Mouse (Mus musculus): ENCODE data around the gene Klhl23. TPM values are rescaled to one million over a fixed set of nuclear protein-coding genes. Genes with fewer than 3 reads are reported as not detected.
"Not testable (repeated sequence)": the region's sequence is repeated elsewhere in the genome, so short reads cannot be mapped to it uniquely, and the experiment has no call there.

Gene Klhl23
- 33.3 and 37.2 TPM in 2 replicates for polyA plus RNA-seq (2015; fragmentation: Nextera tagmentation; extraction: Ambion mirVana)

DNA sequence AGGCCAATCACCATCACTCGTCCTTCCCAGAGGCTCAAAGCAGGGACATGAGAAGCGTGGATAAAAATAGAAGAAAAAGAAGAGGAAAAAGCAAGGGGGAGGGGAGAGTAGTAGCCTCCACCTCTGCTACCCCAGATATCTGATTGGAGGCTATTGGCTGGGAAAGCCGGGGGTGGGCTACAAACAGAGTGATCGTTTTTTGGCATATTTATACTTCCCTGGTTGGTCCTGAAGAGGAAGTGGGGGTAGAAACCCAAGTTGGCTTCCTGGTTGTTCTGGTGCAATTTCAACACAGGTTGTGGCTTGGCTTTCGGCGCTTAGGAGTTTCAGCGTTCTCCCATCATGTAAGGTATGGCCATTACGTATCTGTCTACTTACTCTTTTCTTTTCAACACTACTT lies at the start of gene Klhl23:
Klhl23 (plus strand) TSS at position 234 of the 400 bp plus-strand sequence.
- Histone ChIP-seq H3K36me3 (peaks cover 3% of the 10 kb centered on the region), H3K27me3 (replicated peaks) (no peaks in the 10 kb centered on the region), H3K4me2 (replicated peaks) (peak within 1 kb of the TSS; percentile 80), H3K4me1 (replicated peaks) (peaks cover 17% of the 10 kb centered on the region), H3K4me3 (replicated peaks) (peak within 1 kb of the TSS; percentile 79), H3K9me3 (no peaks in the 10 kb centered on the region), H3K27ac (peak within 1 kb of the TSS; percentile 95), H3K9ac (peak within 1 kb of the TSS; percentile 83)
- peak; percentile 26; the same call in 1 of the 2 replicates for ATAC-seq
- 6% methylated on average over 8 of the region's 8 CpGs for WGBS

DNA sequence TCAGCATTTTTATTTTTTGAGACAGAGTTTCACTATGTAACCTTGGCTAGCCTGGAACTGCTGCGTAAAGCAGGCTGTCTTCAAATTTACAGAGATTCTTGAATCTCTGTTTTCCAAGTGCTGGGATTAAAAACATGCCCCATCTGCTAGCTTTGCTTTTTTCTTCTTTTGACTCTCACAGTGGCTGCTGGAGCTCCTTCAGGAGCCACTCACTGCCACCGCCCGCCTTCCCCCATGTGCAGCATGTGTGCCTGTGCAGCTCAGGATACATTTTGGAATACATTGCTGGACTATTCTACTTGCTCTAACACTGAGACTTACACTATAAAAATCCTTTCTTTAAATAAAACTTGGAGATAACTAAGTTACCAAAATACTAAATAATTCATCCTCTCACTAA lies 48.4 kb upstream of the Klhl23 start:
- Histone ChIP-seq H3K9ac (no peak overlapping the region), H3K4me2 (replicated peaks) (no peak overlapping the region), H3K4me3 (replicated peaks) (no peak overlapping the region), H3K4me1 (replicated peaks) (no peaks in the 10 kb centered on the region), H3K27ac (no peak overlapping the region), H3K36me3 (no peaks in the 10 kb centered on the region), H3K9me3 (no peaks in the 10 kb centered on the region), H3K27me3 (replicated peaks) (no peaks in the 10 kb centered on the region)
- WGBS = 90% methylated on average over 3 of the region's 3 CpGs
- no peak for ATAC-seq

DNA sequence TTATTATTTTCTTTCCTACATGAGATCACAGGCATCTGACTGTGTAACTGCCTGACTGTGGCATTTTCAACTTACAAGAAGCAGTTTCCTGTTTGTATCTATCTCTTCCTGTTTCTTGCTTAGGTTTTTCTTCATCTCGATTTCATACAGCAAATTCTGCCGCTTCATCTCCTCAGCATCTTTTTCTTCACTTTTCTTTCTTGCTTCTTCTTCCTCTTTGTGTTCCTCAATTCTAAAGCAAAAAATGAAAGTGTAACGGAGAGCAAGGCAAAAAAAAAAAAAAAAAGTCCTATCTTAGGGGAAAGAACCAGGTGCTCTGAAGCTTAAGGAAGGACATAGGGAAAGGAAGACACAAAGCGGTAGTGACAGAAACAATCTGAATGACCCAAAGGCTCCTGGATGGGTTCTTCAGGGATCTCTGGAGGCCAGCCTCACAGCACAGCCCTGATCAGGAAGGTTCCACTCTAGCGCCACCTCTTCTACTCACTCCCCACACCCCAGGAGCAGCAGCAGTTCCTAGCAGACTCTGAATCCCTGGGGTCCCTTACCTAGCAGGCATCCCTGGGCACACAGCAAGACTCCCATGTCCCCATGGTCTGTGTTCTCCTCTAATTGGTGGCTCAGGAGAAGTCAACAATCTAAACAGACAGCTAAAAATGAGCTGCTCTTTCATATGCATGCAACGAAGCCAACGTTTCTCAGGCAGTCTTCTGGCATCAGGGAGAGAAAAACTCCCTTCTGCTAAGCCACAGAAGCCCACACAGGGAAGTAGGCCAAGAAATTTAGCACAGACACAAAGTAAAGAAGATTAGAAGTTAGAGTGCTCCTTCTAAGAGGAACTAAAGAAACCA lies 43.5 kb upstream of the Klhl23 start:
- Histone ChIP-seq H3K36me3 (no peaks in the 10 kb centered on the region), H3K27ac (no peak overlapping the region), H3K9me3 (no peaks in the 10 kb centered on the region), H3K27me3 (replicated peaks) (no peaks in the 10 kb centered on the region), H3K4me2 (replicated peaks) (no peak overlapping the region), H3K9ac (no peak overlapping the region), H3K4me3 (replicated peaks) (no peak overlapping the region), H3K4me1 (replicated peaks) (no peaks in the 10 kb centered on the region)
- no peak for ATAC-seq
- WGBS = 70% methylated on average over 7 of the region's 7 CpGs

DNA sequence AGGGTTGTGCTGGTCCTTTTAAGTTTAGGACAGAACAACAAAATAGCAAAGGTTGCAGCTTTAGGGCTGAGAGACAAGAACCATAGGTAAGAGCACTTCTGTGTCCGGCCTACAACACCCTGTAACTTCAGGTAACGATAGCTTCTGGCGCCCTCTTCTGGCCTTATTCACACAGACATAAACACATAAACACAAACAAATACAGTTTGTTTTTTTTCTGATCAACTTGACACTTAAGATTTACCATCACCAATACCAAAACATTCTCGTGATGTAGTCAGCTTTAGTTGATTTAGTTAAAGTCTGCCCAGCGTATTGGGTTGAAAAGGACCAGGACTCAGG lies 42.9 kb upstream of the Klhl23 start:
- Histone ChIP-seq H3K27ac (no peak overlapping the region), H3K4me1 (replicated peaks) (no peaks in the 10 kb centered on the region), H3K36me3 (no peaks in the 10 kb centered on the region), H3K4me2 (replicated peaks) (no peak overlapping the region), H3K9ac (no peak overlapping the region), H3K4me3 (replicated peaks) (no peak overlapping the region), H3K27me3 (replicated peaks) (no peaks in the 10 kb centered on the region), H3K9me3 (no peaks in the 10 kb centered on the region)
- no peak for ATAC-seq
- 57% methylated on average over 5 of the region's 5 CpGs for WGBS

DNA sequence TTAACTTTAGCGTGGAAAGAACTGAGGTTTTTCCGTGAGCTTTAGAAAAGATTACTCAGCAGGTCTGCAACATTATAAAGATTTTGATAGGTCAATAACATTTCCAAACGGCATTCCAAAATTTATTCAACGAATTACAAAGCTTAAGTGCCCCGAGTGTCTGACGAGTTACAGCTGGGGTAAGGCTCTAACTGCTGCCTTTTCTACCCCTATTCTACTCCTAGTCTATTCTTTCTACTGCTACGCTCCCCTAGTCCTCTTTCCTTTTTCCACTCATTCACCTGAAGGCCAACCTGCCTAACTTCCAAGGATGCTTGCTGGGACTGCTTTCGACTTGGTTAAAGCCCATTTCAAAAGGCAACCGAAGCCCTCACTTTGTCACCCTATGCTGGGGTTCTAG lies 32.8 kb upstream of the Klhl23 start:
- ATAC-seq = peak; percentile 13
- Histone ChIP-seq H3K27ac (peak overlapping the region; percentile 59), H3K4me3 (replicated peaks) (peak overlapping the region; percentile 55), H3K9ac (peak overlapping the region; percentile 65), H3K4me1 (replicated peaks) (0 out of 2 replicates have a peak, but pooled peaks cover 5% of the 10 kb centered on the region), H3K4me2 (replicated peaks) (peak overlapping the region; percentile 86), H3K36me3 (peaks cover 8% of the 10 kb centered on the region; the same call in 1 of the 2 replicates), H3K9me3 (no peaks in the 10 kb centered on the region), H3K27me3 (replicated peaks) (no peaks in the 10 kb centered on the region)
- 18% methylated on average over 9 of the region's 9 CpGs for WGBS

DNA sequence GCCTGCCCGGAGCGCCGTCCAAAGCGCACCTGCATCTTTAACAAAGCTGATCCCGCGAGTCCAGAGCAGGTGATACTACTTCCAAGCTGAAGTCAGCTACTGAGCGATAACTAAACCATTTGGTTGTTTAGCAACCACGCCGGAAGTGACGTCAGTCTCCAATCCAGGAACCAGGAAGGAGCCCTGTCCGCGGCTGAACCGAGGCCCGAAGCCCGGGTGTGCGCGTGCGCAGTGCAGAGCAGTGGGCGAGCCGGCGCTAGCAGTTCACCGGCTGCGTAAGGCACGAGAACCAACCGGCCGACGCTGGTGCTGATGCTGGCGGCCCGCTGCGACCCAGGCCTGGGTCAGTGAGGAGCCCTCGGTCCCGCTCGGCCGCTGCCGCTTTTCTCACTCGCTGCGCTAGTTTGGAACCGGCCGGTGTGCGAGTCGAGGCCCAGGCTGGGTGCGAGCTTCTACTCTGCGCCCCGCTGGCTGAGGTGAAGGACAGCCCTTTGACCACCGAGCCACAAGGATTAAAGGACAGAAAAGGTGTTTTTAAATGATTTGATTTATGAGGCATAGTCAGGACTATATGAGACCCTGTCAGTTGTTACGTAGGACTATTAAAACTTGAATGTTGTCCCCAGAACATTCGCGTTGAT lies 32.2 kb upstream of the Klhl23 start, which contains the start of the genes Ccdc173 and Phospho2:
Ccdc173 (minus strand) TSS at position 147 of the 641 bp plus-strand sequence.
Phospho2 (plus strand) TSS at position 195 of the 641 bp plus-strand sequence.
- no peaks in the 10 kb centered on the region for H3K9me3 ChIP-seq
- H3K4me1 ChIP-seq (replicated peaks) = 0 out of 2 replicates have a peak, but pooled peaks cover 5% of the 10 kb centered on the region
- peaks cover 8% of the 10 kb centered on the region; the same call in 1 of the 2 replicates for H3K36me3 ChIP-seq
- peak; percentile 97 for ATAC-seq
- H3K4me2 ChIP-seq (replicated peaks) = peak within 1 kb of the TSS; percentile 86
- 2% methylated on average over 48 of the region's 48 CpGs for WGBS
- H3K4me3 ChIP-seq (replicated peaks) = peak within 1 kb of the TSS; percentile 55
- H3K27ac ChIP-seq = peak within 1 kb of the TSS; percentile 79
- peak within 1 kb of the TSS; percentile 65 for H3K9ac ChIP-seq
- H3K27me3 ChIP-seq (replicated peaks) = no peaks in the 10 kb centered on the region

DNA sequence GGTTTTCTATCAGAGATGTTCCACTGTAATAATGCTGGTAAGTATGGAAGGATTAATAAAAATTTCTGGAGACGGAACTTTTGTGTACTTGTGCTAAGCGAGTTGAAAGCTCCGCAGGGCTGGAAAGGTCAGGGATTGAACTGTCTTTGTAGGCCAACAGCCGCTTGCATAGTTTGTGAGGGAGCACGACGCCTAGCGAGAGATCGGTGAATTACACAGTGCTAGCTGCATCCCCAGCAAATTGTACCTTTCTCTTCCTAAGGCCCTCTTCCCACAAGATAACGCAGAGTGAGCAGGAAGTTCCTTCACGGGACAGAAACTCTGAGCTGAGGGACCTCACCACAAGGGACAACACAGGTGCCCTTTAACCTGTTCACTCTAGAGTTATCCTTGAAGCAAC lies 31.5 kb upstream of the Klhl23 start:
- H3K9me3 ChIP-seq = no peaks in the 10 kb centered on the region
- H3K9ac ChIP-seq = no peak overlapping the region; the same call in 1 of the 2 replicates
- H3K36me3 ChIP-seq = peaks cover 9% of the 10 kb centered on the region
- ATAC-seq = peak; percentile 71
- peak overlapping the region; percentile 55 for H3K4me3 ChIP-seq (replicated peaks)
- WGBS = 2% methylated on average over 10 of the region's 10 CpGs
- no peaks in the 10 kb centered on the region for H3K27me3 ChIP-seq (replicated peaks)
- H3K27ac ChIP-seq = peak overlapping the region; percentile 79; the same call in 1 of the 2 replicates
- H3K4me1 ChIP-seq (replicated peaks) = 0 out of 2 replicates have a peak, but pooled peaks cover 5% of the 10 kb centered on the region
- H3K4me2 ChIP-seq (replicated peaks) = peak overlapping the region; percentile 86

DNA sequence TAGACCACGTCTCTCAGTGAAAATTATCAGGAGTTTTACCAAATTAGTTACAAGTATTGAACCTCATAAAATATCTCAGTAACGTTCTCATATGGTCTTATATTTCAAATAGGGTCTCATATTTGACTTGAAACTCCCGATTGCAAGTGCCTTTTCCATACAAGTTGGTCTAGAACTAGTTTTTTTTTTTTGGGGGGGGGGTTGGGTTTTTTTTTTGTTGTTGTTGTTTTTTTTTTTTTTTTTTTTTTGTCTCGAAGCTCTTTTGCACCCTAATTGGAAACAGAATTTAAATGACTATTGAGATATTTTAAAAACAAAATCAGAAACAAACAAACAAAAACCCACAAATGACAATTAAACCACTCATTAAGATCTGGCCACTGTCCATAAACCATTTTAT lies 31.0 kb upstream of the Klhl23 start:
- no peak overlapping the region for H3K27ac ChIP-seq
- no peaks in the 10 kb centered on the region for H3K27me3 ChIP-seq (replicated peaks)
- H3K9me3 ChIP-seq = no peaks in the 10 kb centered on the region
- no peak overlapping the region; the same call in 1 of the 2 replicates for H3K9ac ChIP-seq
- ATAC-seq = no peak
- H3K36me3 ChIP-seq = peaks cover 14% of the 10 kb centered on the region
- H3K4me1 ChIP-seq (replicated peaks) = 0 out of 2 replicates have a peak, but pooled peaks cover 5% of the 10 kb centered on the region
- H3K4me3 ChIP-seq (replicated peaks) = no peak overlapping the region
- 64% methylated on average over 4 of the region's 4 CpGs for WGBS
- H3K4me2 ChIP-seq (replicated peaks) = peak overlapping the region; percentile 86

DNA sequence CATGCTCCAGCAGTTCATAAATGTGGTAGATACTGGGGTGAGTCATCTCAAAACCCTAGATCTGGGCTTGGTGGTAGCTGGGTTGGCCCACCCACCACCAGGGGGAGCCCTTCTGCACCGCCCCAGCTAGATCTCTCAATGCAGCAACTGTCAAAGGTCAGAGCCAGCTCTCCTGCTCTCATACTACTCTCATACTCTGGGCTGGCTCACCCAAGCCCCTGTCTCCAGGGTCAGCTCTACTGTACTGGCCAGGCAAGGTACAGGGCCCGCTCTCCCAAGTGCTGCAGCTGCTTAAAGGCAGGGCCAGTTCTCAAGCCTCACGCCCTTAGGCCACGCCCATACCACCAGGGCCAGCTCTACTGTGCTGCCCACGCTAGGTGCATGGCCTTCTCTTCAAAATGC lies 18.8 kb upstream of the Klhl23 start:
- H3K27me3 ChIP-seq (replicated peaks) = no peaks in the 10 kb centered on the region
- no peak overlapping the region for H3K27ac ChIP-seq
- no peaks in the 10 kb centered on the region for H3K9me3 ChIP-seq
- no peak overlapping the region for H3K4me3 ChIP-seq (replicated peaks)
- H3K36me3 ChIP-seq = no peaks in the 10 kb centered on the region
- peaks cover 6% of the 10 kb centered on the region for H3K4me1 ChIP-seq (replicated peaks)
- H3K9ac ChIP-seq = no peak overlapping the region
- 46% methylated on average over 5 of the region's 5 CpGs for WGBS
- ATAC-seq = peak; percentile 93
- peak overlapping the region; percentile 23; the same call in 1 of the 2 replicates for H3K4me2 ChIP-seq (replicated peaks)

DNA sequence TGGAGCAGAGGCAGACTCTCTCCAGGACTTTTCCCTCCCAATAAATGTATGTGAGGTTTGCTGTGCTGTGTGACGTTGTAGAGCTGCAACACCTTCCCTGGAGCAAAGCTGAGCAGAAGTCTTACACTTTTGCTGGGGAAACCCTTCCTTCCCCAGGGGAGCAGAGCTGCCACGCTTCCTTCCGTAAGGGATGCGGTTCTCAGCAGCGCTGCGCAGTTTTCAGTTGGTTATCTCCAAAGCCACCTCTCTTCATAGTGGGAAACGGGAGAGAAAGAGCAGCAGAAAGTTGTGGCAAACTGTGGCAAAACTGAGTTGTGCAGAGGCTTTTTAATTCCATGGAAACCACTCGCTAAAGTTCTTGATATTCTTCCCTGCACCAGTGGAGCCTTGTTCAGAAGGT lies 18.0 kb upstream of the Klhl23 start:
- 72% methylated on average over 8 of the region's 8 CpGs for WGBS
- H3K9me3 ChIP-seq = no peaks in the 10 kb centered on the region
- H3K27ac ChIP-seq = no peak overlapping the region
- H3K4me2 ChIP-seq (replicated peaks) = no peak overlapping the region
- H3K4me1 ChIP-seq (replicated peaks) = peaks cover 6% of the 10 kb centered on the region
- no peak overlapping the region for H3K4me3 ChIP-seq (replicated peaks)
- no peaks in the 10 kb centered on the region for H3K27me3 ChIP-seq (replicated peaks)
- H3K9ac ChIP-seq = no peak overlapping the region
- no peak for ATAC-seq
- no peaks in the 10 kb centered on the region for H3K36me3 ChIP-seq

DNA sequence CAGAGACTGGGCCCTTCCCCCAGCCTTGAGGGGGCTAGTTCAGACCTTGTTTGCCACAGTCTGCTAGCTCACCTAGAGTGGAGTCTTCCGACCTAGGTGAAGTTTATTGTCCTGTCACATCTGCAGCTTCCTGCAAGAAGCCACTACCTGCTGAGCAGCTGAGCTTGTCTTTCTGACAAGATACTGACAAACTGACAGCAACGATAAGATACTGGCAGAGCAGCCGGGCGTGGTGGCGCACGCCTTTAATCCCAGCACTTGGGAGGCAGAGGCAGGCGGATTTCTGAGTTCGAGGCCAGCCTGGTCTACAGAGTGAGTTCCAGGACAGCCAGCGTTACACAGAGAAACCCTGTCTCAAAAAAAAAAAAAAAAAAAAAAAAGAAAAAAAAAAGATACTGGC lies 17.1 kb upstream of the Klhl23 start:
- 81% methylated on average over 9 of the region's 9 CpGs for WGBS
- not testable (repeated sequence) for H3K9ac ChIP-seq, ATAC-seq

DNA sequence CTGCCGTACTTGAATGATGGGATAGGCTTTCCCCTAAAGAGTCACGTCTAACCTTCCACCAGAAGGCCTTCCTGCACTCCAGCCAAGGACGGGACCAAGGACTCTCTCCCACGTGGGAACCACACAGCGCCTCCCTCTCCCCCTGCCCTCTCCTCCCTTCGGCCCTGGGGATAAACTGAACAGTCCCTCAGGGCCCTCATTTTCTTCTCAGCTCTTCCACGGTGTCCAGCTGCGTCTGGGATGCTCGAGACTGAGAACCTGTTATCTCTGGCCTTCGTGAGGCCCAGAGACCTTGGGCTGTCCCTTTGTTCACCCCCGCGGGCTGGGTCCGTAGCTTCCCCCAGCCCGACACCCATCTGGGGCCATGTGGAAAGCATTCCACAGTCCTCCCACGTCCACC lies 11.6 kb upstream of the Klhl23 start:
- Histone ChIP-seq H3K9ac (no peak overlapping the region), H3K27ac (no peak overlapping the region), H3K4me1 (replicated peaks) (no peaks in the 10 kb centered on the region), H3K9me3 (no peaks in the 10 kb centered on the region), H3K4me3 (replicated peaks) (no peak overlapping the region), H3K36me3 (no peaks in the 10 kb centered on the region), H3K27me3 (replicated peaks) (no peaks in the 10 kb centered on the region), H3K4me2 (replicated peaks) (no peak overlapping the region)
- no peak for ATAC-seq
- 59% methylated on average over 15 of the region's 15 CpGs for whole genome bisulfite sequencing

More for the DNA sequence above, 17.1 kb upstream of the Klhl23 start:
- not testable (repeated sequence) for H3K36me3 ChIP-seq; H3K9me3 ChIP-seq; H3K27ac ChIP-seq; H3K4me1 ChIP-seq (replicated peaks); H3K4me3 ChIP-seq (replicated peaks); H3K27me3 ChIP-seq (replicated peaks); H3K4me2 ChIP-seq (replicated peaks)
